Mouse (Mus musculus): ENCODE data around the gene Pet100.

GRCm38 (mm10) chr8:3655526-3655925 is 34.2 kb downstream of the Pet100 start, which contains the start of gene Retn:
- TF ChIP-seq CTCF (IDR thresholded peaks at IDR 0.05; ENCODE audit: borderline replicate concordance, insufficient read depth, low read depth, low read length) (no peak), POLR2A (IDR thresholded peaks at IDR 0.05; ENCODE audit: borderline replicate concordance, insufficient read depth, low read length) (no peak)
